Mouse (Mus musculus) gastrocnemius, postnatal 36 days (tissue): ENCODE results near the gene Phf1. TPM values are rescaled to one million over a fixed set of nuclear protein-coding genes. Genes with fewer than 3 reads are reported as not detected.
A peak's percentile ranks its signal among the peaks of the same experiment; 100 is the strongest.
"Not testable (repeated sequence)": the region's sequence is repeated elsewhere in the genome, so short reads cannot be mapped to it uniquely, and the experiment has no call there.

Source experiments
- DNase-seq, 2 experiments: peaks; one replicate each; pipeline ENCODE4 v3.0.0; 2022
- intact Hi-C: fragments of 180-260 bp; cut with DNase I; formaldehyde crosslinking; loops from one replicate; pipeline ENCODE4 v1.15.1; 2025
- total RNA-seq, 2 experiments: library from RNA; stranded (reverse); gene quantifications; 2 replicates each; pipeline ENCODE4 v1.2.3; 2021

Gene Phf1
- total RNA-seq, 2 experiments from 2014 or later = 5.8 to 6.3 TPM

DNA sequence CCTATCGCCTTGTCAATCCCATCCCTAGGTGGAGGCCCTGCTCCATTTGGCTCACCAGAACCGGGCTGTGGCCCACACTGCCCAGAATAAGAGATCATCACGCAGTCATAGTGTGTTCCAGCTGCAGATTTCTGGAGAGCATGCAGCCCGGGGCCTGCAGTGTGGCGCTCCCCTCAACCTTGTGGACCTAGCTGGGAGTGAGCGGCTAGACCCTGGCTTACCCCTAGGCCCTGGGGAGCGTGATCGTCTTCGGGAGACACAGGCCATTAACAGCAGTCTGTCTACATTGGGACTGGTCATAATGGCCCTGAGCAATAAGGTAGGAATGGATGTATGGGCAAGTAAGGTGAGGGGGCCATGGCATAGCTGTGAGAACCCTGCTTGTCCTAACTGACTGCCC, 7.4 kb upstream of the Phf1 start:
- intact Hi-C loops, DNase-seq: not testable (repeated sequence)

DNA sequence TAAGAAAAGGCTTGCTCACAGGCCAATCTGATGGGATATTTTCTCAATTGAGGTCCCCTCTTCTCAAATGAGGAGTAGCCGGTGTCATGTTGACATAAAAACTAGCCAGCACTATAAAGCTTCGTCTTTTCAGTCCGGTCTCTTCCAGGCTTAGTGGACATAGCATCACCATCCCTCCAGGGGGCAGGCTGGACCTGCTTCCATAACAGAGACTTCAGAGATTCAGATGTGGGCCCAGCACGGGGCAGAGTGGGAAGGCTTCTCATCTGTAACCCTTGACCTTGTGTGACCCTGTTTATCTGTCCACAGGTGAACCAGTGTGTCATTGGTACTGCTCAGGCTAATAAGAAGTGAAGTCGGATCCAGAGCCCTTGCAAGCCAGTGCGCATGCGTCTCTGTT, 1.1 kb upstream of the Phf1 start:
- DNase-seq = not testable (repeated sequence)
- intact Hi-C loops = loop anchor here (10.0 kb wide), 1 partner anchor 273 kb away; the partner anchor contains the start of gene Lemd2

DNA sequence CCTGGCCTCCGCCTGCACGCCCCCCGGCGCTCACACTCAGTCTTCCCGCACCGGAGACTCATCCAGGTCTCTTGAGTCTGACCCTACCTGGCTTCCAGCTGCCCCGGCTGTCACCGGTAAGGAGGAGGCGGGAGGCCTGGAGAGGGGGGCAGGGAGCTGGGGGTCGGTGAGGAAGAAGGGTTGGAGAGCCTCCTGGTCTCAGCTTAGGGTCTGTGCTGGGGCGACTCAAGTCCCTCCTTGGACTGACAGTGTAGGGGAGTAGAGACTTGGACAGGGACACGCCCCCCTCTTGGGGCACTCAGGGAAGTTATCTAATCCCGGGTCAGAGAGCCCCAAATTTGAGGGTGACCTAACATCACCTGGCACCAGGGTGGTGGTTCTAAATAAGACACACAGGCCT, 567 bp downstream of the Phf1 start:
- intact Hi-C loops = loop anchor here (10.0 kb wide), 1 partner anchor 271 kb away; the partner anchor contains the start of gene Lemd2
- no peak for DNase-seq

DNA sequence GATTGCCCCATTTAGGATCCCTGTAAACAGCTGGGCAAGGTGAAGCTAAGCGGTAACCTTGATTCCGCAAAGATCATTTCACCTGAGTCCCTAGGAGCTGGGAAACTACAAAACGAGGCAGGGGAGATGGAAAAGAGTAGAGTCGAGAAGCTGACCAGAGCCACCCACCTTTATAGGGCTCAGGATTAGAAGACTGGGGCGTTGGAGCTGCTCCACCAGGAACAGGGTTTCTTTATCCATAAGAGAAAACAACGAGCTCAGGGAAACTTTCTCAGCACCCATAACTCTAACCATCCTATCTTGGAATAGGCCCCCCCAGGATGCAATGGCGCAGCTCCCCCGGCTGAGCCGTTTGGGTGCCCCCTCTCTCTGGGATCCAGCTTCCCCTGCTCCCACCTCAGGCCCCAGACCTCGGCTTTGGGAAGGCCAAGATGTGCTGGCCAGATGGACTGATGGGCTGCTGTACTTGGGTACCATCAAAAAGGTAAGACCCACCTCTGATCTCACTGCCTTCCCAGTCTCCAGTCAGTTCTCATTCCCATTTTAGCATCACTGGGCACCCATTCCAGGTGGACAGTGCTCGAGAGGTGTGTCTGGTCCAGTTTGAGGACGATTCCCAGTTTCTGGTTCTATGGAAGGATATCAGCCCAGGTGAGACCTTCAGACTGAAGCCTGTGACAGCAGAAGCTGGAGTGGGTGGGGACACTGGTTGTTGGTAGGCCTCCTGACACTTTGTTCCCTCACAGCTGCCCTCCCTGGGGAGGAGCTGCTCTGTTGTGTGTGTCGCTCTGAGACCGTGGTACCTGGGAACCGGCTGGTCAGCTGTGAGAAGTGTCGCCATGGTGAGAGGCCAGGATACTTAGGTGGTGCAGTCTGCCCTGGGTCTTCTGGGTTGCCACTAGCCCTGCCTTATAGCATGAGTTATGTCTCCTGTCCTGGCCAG, 1.3 kb downstream of the Phf1 start:
- intact Hi-C loops = loop anchor here (10.0 kb wide), 1 partner anchor 271 kb away; the partner anchor contains the start of gene Lemd2
- DNase-seq = no peak

DNA sequence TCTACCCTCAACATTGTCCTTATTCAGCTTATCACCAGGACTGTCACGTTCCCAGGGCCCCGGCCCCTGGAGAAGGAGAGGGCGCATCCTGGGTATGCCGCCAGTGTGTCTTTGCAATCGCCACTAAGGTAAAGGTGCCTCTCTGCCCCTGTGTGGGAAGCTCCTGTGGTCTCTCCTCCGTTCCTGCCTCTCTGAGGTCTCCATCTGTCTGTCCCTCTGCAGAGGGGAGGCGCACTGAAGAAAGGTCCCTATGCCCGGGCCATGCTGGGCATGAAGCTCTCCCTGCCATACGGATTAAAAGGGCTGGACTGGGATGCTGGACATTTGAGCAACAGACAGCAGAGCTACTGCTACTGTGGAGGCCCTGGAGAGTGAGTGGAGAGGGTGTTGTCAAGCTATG, 2.2 kb downstream of the Phf1 start:
- no peak for DNase-seq
- intact Hi-C loops = loop anchor here (10.0 kb wide), 1 partner anchor 270 kb away; the partner anchor contains the start of gene Lemd2

DNA sequence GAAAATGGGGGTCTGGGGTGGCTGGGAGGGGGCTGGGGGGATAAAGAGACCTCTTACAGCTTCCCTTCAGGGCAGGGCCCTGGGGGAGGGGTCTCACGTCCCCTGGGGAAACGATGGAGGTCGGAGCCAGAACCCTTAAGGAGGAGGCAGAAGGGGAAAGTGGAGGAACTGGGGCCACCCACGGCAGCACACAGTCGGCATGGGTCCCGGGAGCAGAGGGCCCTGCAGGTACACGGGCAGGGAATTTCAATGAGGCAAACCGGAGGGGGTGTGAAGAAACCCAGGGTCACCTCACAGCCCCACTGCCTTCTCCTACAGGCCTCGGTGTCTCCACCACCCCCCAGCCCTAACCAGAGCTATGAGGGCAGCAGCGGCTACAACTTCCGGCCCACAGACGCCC, 3.6 kb downstream of the Phf1 start:
- DNase-seq = no peak
- intact Hi-C loops = loop anchor here (10.0 kb wide), 1 partner anchor 268 kb away; the partner anchor contains the start of gene Lemd2

DNA sequence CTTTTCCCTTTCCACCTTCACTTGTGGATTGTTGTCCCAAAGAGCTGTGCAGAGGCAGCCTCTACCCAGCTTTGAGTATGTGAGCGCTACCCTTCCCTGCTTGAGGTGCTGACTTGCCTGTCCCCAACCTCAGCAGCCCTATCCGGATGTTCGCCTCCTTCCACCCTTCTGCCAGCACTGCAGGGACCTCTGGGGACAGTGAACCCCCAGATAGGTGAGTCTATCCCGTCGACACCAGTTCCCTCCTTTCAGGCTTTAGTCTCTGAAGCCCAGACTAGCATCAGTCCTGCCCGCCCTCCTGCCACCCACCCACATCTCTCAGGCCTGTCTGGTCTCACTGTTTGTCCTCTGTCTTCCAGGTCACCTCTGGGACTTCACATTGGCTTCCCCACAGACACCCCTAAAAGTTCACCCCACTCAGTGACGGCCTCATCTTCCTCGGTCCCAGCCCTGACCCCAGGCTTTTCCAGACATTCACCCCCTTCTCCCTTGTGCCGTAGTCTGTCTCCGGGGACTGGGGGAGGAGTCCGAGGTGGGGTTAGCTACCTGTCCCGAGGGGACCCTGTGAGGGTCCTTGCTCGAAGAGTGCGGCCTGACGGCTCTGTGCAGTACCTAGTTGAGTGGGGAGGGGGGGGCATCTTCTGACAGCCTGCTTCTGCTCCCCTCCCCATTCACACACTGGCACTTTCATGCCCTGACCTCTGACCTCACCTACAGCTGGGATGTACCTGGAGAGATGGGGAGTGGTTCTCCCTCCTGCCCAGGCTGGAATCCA, 4.3 kb downstream of the Phf1 start:
- DNase-seq = no peak
- intact Hi-C loops = loop anchor here (10.0 kb wide), 1 partner anchor 268 kb away; the partner anchor contains the start of gene Lemd2

DNA sequence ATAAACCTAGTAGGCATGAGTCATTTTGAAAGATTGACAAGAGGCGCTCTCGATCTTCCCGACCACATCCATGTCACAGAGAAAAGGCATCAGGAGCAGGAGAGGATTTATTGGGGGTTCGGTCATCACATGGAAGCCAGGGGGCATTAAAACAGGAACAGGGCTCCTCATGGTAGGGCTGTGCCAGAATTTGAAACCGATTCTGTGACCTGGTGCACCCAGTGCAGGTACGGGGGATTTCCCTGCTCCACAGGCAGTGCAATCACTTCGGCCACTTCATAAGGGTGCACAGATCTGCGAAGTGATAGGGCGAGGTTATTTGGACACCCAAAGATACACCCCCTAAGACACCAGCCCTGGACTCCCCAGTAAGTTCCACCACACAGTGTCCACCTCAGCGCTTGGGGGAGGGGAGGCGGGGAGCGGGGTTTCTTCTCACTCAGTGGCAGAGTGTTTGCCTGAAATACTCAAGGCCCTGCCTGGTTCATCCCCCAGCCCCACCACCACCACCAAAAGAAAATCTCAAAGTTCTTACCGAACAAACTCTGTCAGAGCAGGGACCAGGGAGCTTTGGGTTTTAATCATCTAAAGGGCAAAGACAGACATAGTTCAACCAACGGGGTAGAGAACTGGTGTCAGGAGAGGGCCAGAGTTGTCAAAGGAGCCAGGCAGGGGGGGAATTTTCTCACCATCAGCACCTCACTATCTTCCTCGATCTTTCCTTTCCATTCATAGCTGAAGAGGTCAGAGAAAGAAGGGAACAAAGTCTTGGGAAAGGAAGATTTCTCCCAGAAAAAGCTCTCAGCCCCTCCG, 5.2 kb downstream of the Phf1 start:
- no peak for DNase-seq
- intact Hi-C loops = loop anchor here (10.0 kb wide), 1 partner anchor 267 kb away; the partner anchor contains the start of gene Lemd2

DNA sequence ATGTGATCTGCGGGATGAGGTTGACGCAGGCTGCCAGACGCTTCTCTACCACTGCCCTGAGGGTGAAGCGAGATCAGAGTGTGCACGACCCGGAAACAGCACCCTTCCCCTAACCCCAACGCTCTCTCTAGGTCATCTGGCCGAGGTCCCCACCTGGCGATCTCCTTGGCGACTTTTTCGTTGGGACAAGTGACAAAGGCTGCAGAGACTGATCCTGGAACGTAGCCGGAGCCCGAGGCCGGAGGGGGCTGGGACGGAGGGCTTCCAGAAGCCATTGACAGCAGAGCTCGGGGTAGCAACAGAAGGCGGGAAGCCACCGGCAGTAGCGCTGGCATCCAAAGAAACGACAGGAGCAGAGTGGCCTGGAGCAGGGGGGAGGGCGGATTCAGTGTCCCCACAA, 5.9 kb downstream of the Phf1 start:
- DNase-seq = no peak
- intact Hi-C loops = loop anchor here (10.0 kb wide), 1 partner anchor 266 kb away; the partner anchor contains the start of gene Lemd2

DNA sequence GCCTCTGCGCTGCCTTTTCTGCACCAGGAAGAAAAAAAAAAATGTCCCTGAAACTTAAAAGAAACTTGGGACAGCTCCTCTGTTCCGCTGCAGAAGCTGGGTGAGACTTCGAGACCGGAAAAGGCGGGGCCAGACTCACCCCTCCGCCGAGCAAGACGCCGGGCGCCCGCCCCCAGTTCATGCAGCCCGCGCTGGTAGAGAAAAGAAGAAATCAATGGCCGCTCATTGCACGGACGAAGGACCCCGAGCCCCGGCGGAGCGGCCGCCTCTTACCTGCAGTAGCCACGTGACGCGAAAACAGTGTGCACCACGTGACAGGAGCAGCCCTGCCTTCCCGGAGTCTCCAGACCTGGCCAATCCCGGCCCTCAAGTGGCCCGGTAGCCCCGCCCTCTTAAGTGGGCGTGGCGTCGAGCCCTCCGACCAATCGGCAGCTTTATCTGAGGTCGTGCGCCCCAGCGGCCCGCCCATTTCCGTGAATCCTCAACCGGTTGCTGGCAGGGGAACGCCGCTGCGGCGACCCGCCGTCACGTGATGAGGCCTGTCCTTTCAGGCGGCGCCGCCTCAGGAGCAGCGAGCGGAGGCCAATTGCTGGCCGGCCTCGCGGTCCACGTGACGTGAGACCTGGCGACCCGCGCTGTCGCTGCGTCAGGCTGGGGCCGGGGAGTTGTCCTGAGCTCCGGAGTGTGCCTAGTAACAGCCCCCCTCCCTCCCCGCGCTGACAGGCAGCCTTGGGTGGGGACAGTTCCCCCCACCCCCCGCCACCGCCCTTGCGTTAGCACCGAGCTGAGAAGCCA, 6.5 kb downstream of the Phf1 start, which contains the start of gene Cuta:
Cuta (minus strand) TSS at position 392 of the 795 bp plus-strand sequence.
- intact Hi-C loops = loop anchor here (10.0 kb wide), 1 partner anchor 265 kb away; the partner anchor contains the start of gene Lemd2
- DNase-seq = peak; percentile 99

DNA sequence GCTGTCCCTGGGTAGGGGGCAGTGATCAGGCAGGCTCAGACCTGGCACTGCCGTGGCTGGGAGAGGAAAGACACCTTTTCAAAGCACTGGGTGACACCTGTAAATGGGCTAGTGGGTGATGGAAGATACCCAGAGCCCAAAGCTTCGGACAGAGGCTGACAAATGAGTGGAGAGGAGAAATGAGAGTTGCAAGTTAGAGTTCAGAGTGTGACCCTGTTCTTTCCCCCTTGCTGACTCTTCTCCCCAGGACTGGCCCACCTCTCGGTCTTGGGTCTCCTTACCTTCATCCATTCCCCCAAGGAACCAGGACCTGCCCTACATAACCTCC, 7.1 kb downstream of the Phf1 start:
- intact Hi-C loops = loop anchor here (10.0 kb wide), 1 partner anchor 265 kb away; the partner anchor contains the start of gene Lemd2
- no peak for DNase-seq

DNA sequence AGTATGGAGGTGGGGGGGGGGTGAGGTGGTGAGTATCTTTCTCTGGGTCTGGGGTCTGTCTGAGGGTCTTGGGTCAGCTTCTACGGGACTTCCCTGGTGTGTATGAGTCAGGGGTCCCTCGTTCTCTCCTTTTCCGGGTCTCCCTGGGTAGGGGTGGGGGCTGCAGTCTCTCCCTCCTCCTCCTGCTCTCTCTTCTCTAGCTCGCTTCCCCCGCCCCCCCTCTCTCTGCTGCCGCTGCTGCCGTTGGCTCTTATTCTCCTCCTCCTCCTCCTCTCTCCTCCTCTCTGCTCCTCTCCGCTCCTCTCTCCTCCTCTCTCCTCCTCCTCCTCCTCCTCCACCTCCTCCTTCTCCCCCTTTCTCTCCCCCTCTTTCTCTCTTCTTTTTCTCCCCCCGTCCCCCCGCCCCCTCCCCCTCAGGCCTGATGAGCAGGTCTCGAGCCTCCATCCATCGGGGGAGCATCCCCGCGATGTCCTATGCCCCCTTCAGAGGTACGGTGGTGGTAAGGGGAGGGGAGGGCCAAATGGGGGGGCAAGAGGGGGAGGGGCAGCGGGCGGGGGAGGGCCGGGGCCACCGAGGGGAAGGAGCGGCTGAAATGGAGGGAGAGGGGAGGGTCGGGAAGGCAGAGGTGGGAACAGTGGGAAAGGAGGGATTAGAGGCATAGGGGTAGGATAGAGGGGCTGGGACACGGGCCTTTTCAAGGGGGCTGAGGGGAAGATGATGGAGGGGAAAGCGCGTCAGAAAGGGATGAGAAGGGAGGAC, 8.4 kb downstream of the Phf1 start, which contains the start of gene Syngap1:
Syngap1 (plus strand) TSS at position 223 of the 759 bp plus-strand sequence.
- no peak for DNase-seq
- intact Hi-C loops = no loop called here

DNA sequence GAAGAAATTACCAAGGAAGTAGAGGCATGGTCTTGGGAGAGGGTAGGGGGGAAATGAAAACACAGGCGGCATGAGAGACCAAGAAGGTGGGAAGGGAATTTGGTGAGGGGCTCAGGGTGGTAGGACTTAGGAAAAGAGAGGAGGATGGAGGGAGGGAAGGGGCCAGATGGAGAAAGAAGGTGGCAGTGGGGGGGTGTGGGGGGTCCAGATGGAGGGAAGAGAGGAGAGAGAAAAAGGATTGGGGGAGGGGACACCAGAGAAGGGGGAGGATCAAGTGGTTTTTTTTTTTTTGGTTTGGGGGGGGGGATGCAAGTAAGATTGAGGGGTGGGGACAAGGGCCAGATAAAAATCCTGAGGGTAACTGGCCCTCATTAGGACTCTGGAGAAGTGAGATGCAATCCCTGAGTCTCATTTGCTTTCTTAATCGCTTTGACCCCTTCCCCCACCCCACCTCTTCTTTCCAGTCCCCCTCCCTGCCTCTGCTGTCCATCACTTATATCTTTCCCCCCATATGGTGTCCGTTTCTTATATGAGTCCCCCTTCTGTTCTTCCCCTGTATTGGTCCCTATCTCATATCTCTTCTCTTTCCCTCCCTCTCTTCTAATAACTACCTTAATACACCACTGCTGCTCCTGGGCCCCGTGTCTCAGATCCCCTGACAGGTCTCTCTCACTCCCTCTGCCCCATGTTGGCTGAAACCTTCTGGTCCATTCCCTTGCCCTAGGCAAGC, 9.2 kb downstream of the Phf1 start:
- intact Hi-C loops = no loop called here
- DNase-seq = no peak

DNA sequence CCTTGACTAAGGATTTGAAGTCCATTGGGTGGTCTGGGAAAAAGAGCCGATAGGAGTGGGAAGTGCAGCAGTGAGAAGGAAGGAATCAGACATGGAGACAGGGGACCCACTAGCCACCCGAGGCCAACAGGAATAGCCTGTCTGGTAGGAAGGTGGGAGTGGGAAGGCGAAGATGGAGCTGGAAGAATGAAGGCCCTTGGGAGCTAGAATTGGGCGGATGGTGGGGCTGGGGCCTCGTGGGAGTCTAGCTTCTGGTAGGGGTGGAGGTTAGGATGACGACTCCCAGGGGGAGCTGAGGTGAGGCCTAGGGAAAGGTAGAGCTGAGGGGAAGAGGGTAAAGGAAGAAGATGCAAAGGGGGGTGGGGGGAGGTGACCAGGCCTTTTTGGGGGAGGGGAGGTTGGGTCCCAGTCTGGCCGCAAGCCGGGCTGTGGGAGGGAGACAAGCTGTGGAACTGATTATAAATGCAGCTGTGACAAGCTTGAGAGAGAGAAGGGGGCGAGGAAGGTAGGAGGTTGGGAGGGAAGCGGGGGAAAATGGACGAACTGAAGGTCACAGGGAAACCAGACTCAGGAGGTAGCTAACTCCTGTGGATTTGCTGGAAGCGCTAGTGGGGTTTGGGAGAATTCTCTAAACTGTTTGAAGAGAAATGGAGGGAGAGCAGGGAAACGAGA, 13.1 kb downstream of the Phf1 start:
- DNase-seq = no peak
- intact Hi-C loops = loop anchor here (5.0 kb wide), 1 partner anchor 49 kb away; no protein-coding TSS in a partner anchor

DNA sequence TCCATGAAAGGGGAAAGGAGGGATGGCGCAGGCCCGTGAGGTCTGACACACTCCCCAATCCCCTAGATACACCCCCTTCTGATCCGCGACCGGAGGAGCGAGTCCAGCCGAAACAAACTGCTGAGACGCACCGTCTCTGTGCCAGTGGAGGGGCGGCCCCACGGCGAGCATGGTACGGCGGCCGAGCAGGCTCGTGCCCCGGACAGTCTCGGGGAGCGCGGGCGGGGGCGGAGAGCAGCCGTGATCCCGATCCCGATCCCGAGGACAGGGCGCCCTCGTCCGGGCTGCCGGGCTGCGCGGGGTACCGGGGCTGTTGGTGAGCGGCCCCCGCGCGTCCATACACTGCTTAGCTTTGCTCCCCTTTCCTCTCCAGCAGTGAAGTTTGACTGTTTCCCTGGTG, 13.7 kb downstream of the Phf1 start:
- intact Hi-C loops = loop anchor here (5.0 kb wide), 1 partner anchor 49 kb away; no protein-coding TSS in a partner anchor
- peak; percentile 73 to 79 for DNase-seq

DNA sequence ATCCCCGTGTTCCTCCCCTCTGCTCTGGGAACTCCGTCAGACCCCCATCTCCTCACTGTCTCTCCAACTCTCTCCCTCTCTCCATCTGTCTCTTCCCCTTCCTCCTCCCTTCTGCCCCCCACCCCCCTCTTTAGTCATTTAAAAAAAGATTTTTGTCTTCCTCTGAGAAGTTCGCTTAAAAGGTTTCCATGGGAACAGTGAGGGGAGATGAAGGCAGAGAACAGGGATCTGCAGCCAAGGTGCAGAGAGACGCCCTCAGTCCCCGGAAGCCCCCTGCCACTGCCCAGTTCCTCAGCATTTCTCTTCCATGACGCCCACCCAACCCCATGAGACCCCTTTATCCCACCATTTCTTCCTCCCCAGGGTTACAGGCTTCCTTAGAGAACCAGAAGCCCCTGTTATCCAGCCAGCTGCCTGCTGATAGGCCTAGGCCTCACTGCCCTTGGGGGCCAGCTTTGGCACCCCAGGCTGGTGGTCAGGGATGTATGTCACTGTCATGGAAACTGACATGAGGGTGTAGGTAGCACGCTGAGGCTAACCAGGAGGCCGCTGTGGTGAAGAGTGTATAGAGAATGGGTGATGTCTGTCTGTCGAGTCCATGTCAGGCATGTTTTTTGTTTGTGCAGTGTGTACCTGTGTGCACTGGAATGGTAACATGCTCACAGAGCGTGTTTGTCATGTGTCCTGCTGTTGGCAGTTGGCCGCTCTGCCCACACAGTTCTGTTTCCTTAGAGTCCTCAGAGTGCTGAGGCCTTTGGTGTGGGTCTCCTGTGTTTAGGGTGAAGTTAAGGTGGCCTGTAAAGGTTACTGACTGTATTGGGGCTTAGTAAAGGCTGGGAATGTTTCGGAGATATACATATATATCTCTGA, 14.6 kb downstream of the Phf1 start:
- intact Hi-C loops = loop anchor here (5.0 kb wide), 1 partner anchor 50 kb away; no protein-coding TSS in a partner anchor
- DNase-seq = no peak
